Comparison of ENCODE assay signal across 8 mouse cellular contexts in genomic region chr11:48833078-48833730, GRCm38 (mm10). TPM values are rescaled to one million over a fixed set of nuclear protein-coding genes. Genes with fewer than 3 reads are reported as not detected.
DNase-seq lines count a peak whose midpoint lies in the region; ATAC-seq and TF ChIP-seq lines count a peak whose summit lies in the region.

No protein-coding gene starts in this region.

- TF ChIP-seq CTCF in left cerebral cortex, adult 2 months (IDR thresholded peaks at IDR 0.05), result no peak

- no peaks in the 10 kb centered on the region; the same call in 1 of the 2 replicates for H3K27me3 ChIP-seq in embryonic facial prominence, embryonic 15.5 days
- peaks cover 5% of the 10 kb centered on the region for H3K27me3 ChIP-seq in limb, embryonic 11.5 days (ENCODE audit: control insufficient read depth, insufficient read depth, low read length)
- H3K27me3 ChIP-seq in neural tube, embryonic 12.5 days (replicated peaks), result peaks cover 7% of the 10 kb centered on the region

- WGBS in embryonic facial prominence, embryonic 15.5 days, result 31% methylated on average over 9 of the region's 9 CpGs
- 48% methylated on average over 8 of the region's 9 CpGs for WGBS in limb, embryonic 11.5 days
- 42% methylated on average over 9 of the region's 9 CpGs for WGBS in neural tube, embryonic 12.5 days

- no peaks in the 10 kb centered on the region for H3K36me3 ChIP-seq in embryonic facial prominence, embryonic 15.5 days
- no peaks in the 10 kb centered on the region for H3K36me3 ChIP-seq in limb, embryonic 11.5 days (ENCODE audit: control insufficient read depth, insufficient read depth, low read length)
- H3K36me3 ChIP-seq in neural tube, embryonic 12.5 days, result no peaks in the 10 kb centered on the region

- DNase-seq in left cerebral cortex, adult 2 months (ENCODE audit: extremely low spot score in 1 of 2, low spot score in 2 of 2), result no peak
- DNase-seq in left cerebral cortex, postnatal 36 days (ENCODE audit: low spot score in 2 of 2), result no peak
- DNase-seq in limb, embryonic 11.5 days (ENCODE audit: low spot score), result no peak
- no peak for DNase-seq in testis, postnatal 10 days (ENCODE audit: low spot score)
- DNase-seq in adrenal gland, postnatal 36 days, result no peak
- no peak for DNase-seq in left cerebral cortex, postnatal 4 days

- H3K4me2 ChIP-seq in embryonic facial prominence, embryonic 15.5 days (replicated peaks), result peak overlapping the region; percentile 50
- peak overlapping the region; percentile 22 for H3K4me2 ChIP-seq in limb, embryonic 11.5 days (ENCODE audit: low read depth, severe bottlenecking)
- peak overlapping the region; percentile 58 for H3K4me2 ChIP-seq in neural tube, embryonic 12.5 days (replicated peaks)

- peaks cover 8% of the 10 kb centered on the region for H3K4me1 ChIP-seq in embryonic facial prominence, embryonic 15.5 days
- no peaks in the 10 kb centered on the region for H3K4me1 ChIP-seq in limb, embryonic 11.5 days (ENCODE audit: control insufficient read depth, insufficient read depth, low read length)
- H3K4me1 ChIP-seq in neural tube, embryonic 12.5 days, result peaks cover 5% of the 10 kb centered on the region; the same call in 1 of the 2 replicates

- intact Hi-C loops in left cerebral cortex, adult 2 months (cut with DNase I), result loop anchor here (10.0 kb wide), 1 partner anchor 882 kb away; the partner anchor contains the start of gene Cnot6
- intact Hi-C loops in left cerebral cortex, postnatal 36 days (cut with DNase I), result loop anchor here (1.0 kb wide), 1 partner anchor 9 kb away; no protein-coding TSS in a partner anchor
- intact Hi-C loops in left cerebral cortex, postnatal 4 days (cut with DNase I), result no loop called here

- H3K9ac ChIP-seq in embryonic facial prominence, embryonic 15.5 days, result no peak overlapping the region
- no peak overlapping the region for H3K9ac ChIP-seq in limb, embryonic 11.5 days (ENCODE audit: low read length)
- H3K9ac ChIP-seq in neural tube, embryonic 12.5 days, result no peak overlapping the region

- no peaks in the 10 kb centered on the region for H3K9me3 ChIP-seq in embryonic facial prominence, embryonic 15.5 days (replicated peaks)
- H3K9me3 ChIP-seq in limb, embryonic 11.5 days (ENCODE audit: control insufficient read depth, low read length), result no peaks in the 10 kb centered on the region
- H3K9me3 ChIP-seq in neural tube, embryonic 12.5 days, result no peaks in the 10 kb centered on the region

- no peak for ATAC-seq in embryonic facial prominence, embryonic 15.5 days (ENCODE audit: insufficient number of reproducible peaks, low FRiP score, low TSS enrichment, low read depth)
- ATAC-seq in limb, embryonic 11.5 days (ENCODE audit: insufficient number of reproducible peaks, low FRiP score, low TSS enrichment, low read depth), result no peak
- no peak for ATAC-seq in neural tube, embryonic 12.5 days (ENCODE audit: low FRiP score, low read depth)

- no peak overlapping the region for H3K27ac ChIP-seq in left cerebral cortex, adult 2 months
- H3K27ac ChIP-seq in embryonic facial prominence, embryonic 15.5 days (replicated peaks), result no peak overlapping the region
- H3K27ac ChIP-seq in limb, embryonic 11.5 days (replicated peaks; ENCODE audit: low read depth, low read length), result no peak overlapping the region
- no peak overlapping the region for H3K27ac ChIP-seq in neural tube, embryonic 12.5 days

- peak overlapping the region; percentile 64 for H3K4me3 ChIP-seq in left cerebral cortex, adult 2 months
- H3K4me3 ChIP-seq in embryonic facial prominence, embryonic 15.5 days (replicated peaks), result peak overlapping the region; percentile 60
- peak overlapping the region; percentile 55; the same call in 1 of the 2 replicates for H3K4me3 ChIP-seq in limb, embryonic 11.5 days (ENCODE audit: low read depth, low read length)
- H3K4me3 ChIP-seq in neural tube, embryonic 12.5 days, result no peak overlapping the region

RNA-seq across cellular contexts. Expression of gene Gm12184, which starts 6.7 kb away (rescaled TPM):
- total RNA-seq in left cerebral cortex, adult 2 months (2021), result 1 to 10 TPM; 1.1 to 2.6 TPM
- total RNA-seq in left cerebral cortex, postnatal 36 days (2021), result 1 to 10 TPM; 1.3 to 3.0 TPM
- polyA plus RNA-seq in embryonic facial prominence, embryonic 15.5 days (2015; fragmentation: Nextera tagmentation; extraction: Ambion mirVana), result 2.3 and 4.9 TPM in 2 replicates
- 9.4 and 13.5 TPM in 2 replicates for polyA plus RNA-seq in limb, embryonic 11.5 days (2014; fragmentation: Nextera tagmentation; extraction: Ambion mirVana)
- polyA plus RNA-seq in neural tube, embryonic 12.5 days (2016; fragmentation: Nextera tagmentation; extraction: Ambion mirVana), result 13.8 and 14.9 TPM in 2 replicates
- 1 to 10 TPM; 1.4 to 3.2 TPM for total RNA-seq in adrenal gland, postnatal 36 days (2021)
- total RNA-seq in left cerebral cortex, postnatal 4 days (2021), result 1 to 10 TPM in 1 of 2 experiments, under 1 TPM in 1; 0.89 to 2.4 TPM

RNA-seq across cellular contexts. Expression of gene Trim7, which starts 7.3 kb away (rescaled TPM):
- total RNA-seq in left cerebral cortex, adult 2 months (2021), result 1 to 10 TPM; 2.4 to 3.3 TPM
- 1 to 10 TPM; 2.5 to 3.0 TPM for total RNA-seq in left cerebral cortex, postnatal 36 days (2021)
- 5.4 and 5.8 TPM in 2 replicates for polyA plus RNA-seq in embryonic facial prominence, embryonic 15.5 days (2015; fragmentation: Nextera tagmentation; extraction: Ambion mirVana)
- 0.25 and 0.41 TPM in 2 replicates for polyA plus RNA-seq in limb, embryonic 11.5 days (2014; fragmentation: Nextera tagmentation; extraction: Ambion mirVana)
- 0.68 and 1.8 TPM in 2 replicates for polyA plus RNA-seq in neural tube, embryonic 12.5 days (2016; fragmentation: Nextera tagmentation; extraction: Ambion mirVana)
- 1 to 10 TPM; 6.4 to 8.6 TPM for total RNA-seq in adrenal gland, postnatal 36 days (2021)
- total RNA-seq in left cerebral cortex, postnatal 4 days (2021), result 10 to 100 TPM in 1 of 2 experiments, 1 to 10 TPM in 1; 9.4 to 12.4 TPM

RNA-seq across cellular contexts. Expression of gene Trim41, which starts 16.1 kb away (rescaled TPM):
- total RNA-seq in left cerebral cortex, adult 2 months (2021), result 10 to 100 TPM; 61.7 to 67.7 TPM
- total RNA-seq in left cerebral cortex, postnatal 36 days (2021), result 10 to 100 TPM; 61.2 to 62.1 TPM
- polyA plus RNA-seq in embryonic facial prominence, embryonic 15.5 days (2015; fragmentation: Nextera tagmentation; extraction: Ambion mirVana), result 7.5 and 8.1 TPM in 2 replicates
- 5.7 TPM in 2 replicates for polyA plus RNA-seq in limb, embryonic 11.5 days (2014; fragmentation: Nextera tagmentation; extraction: Ambion mirVana)
- 6.4 and 7.6 TPM in 2 replicates for polyA plus RNA-seq in neural tube, embryonic 12.5 days (2016; fragmentation: Nextera tagmentation; extraction: Ambion mirVana)
- total RNA-seq in adrenal gland, postnatal 36 days (2021), result 10 to 100 TPM; 32.9 to 45.2 TPM
- total RNA-seq in left cerebral cortex, postnatal 4 days (2021), result 10 to 100 TPM; 53.6 to 54.3 TPM

RNA-seq across cellular contexts. Expression of gene Rack1, which starts 33.1 kb away (rescaled TPM):
- 100 to 1,000 TPM; 218 to 220 TPM for total RNA-seq in left cerebral cortex, adult 2 months (2021)
- 100 to 1,000 TPM; 215 to 226 TPM for total RNA-seq in left cerebral cortex, postnatal 36 days (2021)
- 718 and 762 TPM in 2 replicates for polyA plus RNA-seq in embryonic facial prominence, embryonic 15.5 days (2015; fragmentation: Nextera tagmentation; extraction: Ambion mirVana)
- polyA plus RNA-seq in limb, embryonic 11.5 days (2014; fragmentation: Nextera tagmentation; extraction: Ambion mirVana), result 805 and 864 TPM in 2 replicates
- 432 and 466 TPM in 2 replicates for polyA plus RNA-seq in neural tube, embryonic 12.5 days (2016; fragmentation: Nextera tagmentation; extraction: Ambion mirVana)
- total RNA-seq in adrenal gland, postnatal 36 days (2021), result 100 to 1,000 TPM; 711 to 729 TPM
- 100 to 1,000 TPM; 486 to 572 TPM for total RNA-seq in left cerebral cortex, postnatal 4 days (2021)

RNA-seq across cellular contexts. Expression of gene Irgm1, which starts 38.3 kb away (rescaled TPM):
- 1 to 10 TPM; 5.5 to 5.6 TPM for total RNA-seq in left cerebral cortex, adult 2 months (2021)
- total RNA-seq in left cerebral cortex, postnatal 36 days (2021), result 1 to 10 TPM; 5.2 to 6.2 TPM
- 8.3 and 8.8 TPM in 2 replicates for polyA plus RNA-seq in embryonic facial prominence, embryonic 15.5 days (2015; fragmentation: Nextera tagmentation; extraction: Ambion mirVana)
- polyA plus RNA-seq in limb, embryonic 11.5 days (2014; fragmentation: Nextera tagmentation; extraction: Ambion mirVana), result 1.1 and 1.7 TPM in 2 replicates
- 2.9 and 3.1 TPM in 2 replicates for polyA plus RNA-seq in neural tube, embryonic 12.5 days (2016; fragmentation: Nextera tagmentation; extraction: Ambion mirVana)
- 10 to 100 TPM; 23.9 to 24.5 TPM for total RNA-seq in adrenal gland, postnatal 36 days (2021)
- 1 to 10 TPM; 1.4 TPM for total RNA-seq in left cerebral cortex, postnatal 4 days (2021)
